27 mouse cellular contexts compared by ENCODE assay signal in the genomic region with DNA sequence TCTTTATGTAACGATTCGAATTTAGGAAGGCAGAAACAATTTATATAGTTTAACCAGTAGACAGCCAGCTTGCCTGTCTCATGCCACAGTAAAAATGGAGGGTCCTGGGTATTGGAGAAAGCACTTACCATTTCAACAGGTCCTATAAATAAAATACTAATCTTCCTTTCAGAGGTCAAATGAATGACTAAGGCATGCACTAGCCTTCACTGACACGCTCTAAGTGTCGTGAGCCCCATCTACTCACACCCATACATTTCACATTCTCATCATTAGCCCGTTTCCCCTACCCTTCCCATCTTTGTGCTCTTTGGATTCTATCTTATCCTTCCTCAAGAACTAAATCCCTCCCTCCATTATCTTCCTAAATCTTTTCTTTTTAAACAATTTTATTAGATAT. TPM values are rescaled to one million over a fixed set of nuclear protein-coding genes. Genes with fewer than 3 reads are reported as not detected.
DNase-seq lines count a peak whose midpoint lies in the region; ATAC-seq and TF ChIP-seq lines count a peak whose summit lies in the region.
"Had no signal": no experiment of that assay in that cellular context is flagged by ENCODE, and none has a peak within 500 bp of the region (broad histone marks: within the 10 kb centered on the region; RNA-seq: fewer than 3 reads in every experiment).

No protein-coding gene starts in this region.

- TF ChIP-seq EP300 in CH12.LX (IDR thresholded peaks at IDR 0.05; ENCODE audit: low read length) = no peak

- WGBS in heart, embryonic 12.5 days = 60% methylated on average over 5 of the region's 5 CpGs
- WGBS in heart, embryonic 15.5 days = 50% methylated on average over 5 of the region's 5 CpGs

- H3K36me3 ChIP-seq in heart, embryonic 12.5 days = peaks cover 30% of the 10 kb centered on the region
- no peaks in the 10 kb centered on the region for H3K36me3 ChIP-seq in heart, embryonic 15.5 days
- peaks cover 0 to 74% of the 10 kb centered on the region in 2 experiments for H3K36me3 ChIP-seq in CH12.LX (replicated peaks in 1 of 2; ENCODE audit: control insufficient read depth in 1 of 2, insufficient read depth in 1 of 2, low read length in 1 of 2)
- H3K36me3 ChIP-seq: forebrain, embryonic 12.5 days; forebrain, embryonic 15.5 days had no signal

- peaks cover 74% of the 10 kb centered on the region for H3K4me1 ChIP-seq in heart, embryonic 12.5 days (replicated peaks)
- H3K4me1 ChIP-seq in heart, embryonic 15.5 days (replicated peaks) = peaks cover 67% of the 10 kb centered on the region
- peaks cover 9 to 27% of the 10 kb centered on the region in 2 experiments for H3K4me1 ChIP-seq in CH12.LX (ENCODE audit: control insufficient read depth in 1 of 2, insufficient read depth in 2 of 2)

- H3K79me2 ChIP-seq in CH12.LX (replicated peaks; ENCODE audit: control insufficient read depth, extremely low read depth, insufficient read depth, poor library complexity, severe bottlenecking) = peaks cover 10% of the 10 kb centered on the region

- no peak for TF ChIP-seq RAD21 in CH12.LX (IDR thresholded peaks at IDR 0.05; ENCODE audit: low read depth, low read length)

- no peak overlapping the region for H3K9ac ChIP-seq in heart, embryonic 12.5 days
- no peak overlapping the region for H3K9ac ChIP-seq in heart, embryonic 15.5 days
- H3K9ac ChIP-seq in CH12.LX (ENCODE audit: insufficient read depth, low read depth) = no peak overlapping the region
- H3K9ac ChIP-seq: embryonic facial prominence, embryonic 13.5 days; forebrain, embryonic 12.5 days; forebrain, embryonic 15.5 days; hindbrain, embryonic 14.5 days had no signal

- no peak for ATAC-seq in heart, embryonic 12.5 days (ENCODE audit: insufficient number of reproducible peaks, low FRiP score)
- peak; percentile 62; the same call in 1 of the 2 replicates for ATAC-seq in heart, embryonic 15.5 days (replicated peaks; ENCODE audit: insufficient number of reproducible peaks, insufficient read depth, low FRiP score, low read depth)
- ATAC-seq: activated CD4-positive, CD25-positive, alpha-beta regulatory T cell, adult 4 months; CD4-positive, CD25-positive, alpha-beta regulatory T cell, adult 4 months; forebrain, embryonic 15.5 days; hindbrain, postnatal 0 days; inflammation-experienced regulatory T-cells, adult 6 months; intestine, embryonic 16.5 days had no signal

- no peak for TF ChIP-seq CTCF in CH12.LX (conservative IDR thresholded peaks at IDR 0.05 in 1 of 2, IDR thresholded peaks at IDR 0.05 in 1 of 2; ENCODE audit: low read depth in 2 of 2, low read length in 2 of 2)

- 0 out of 2 replicates have a peak overlapping the region, but pooled peaks have one; percentile 45 for H3K27ac ChIP-seq in heart, embryonic 12.5 days (ENCODE audit: poor library complexity, severe bottlenecking)
- peak overlapping the region; percentile 76 for H3K27ac ChIP-seq in heart, embryonic 15.5 days
- H3K27ac ChIP-seq in CH12.LX (ENCODE audit: insufficient read depth, low read depth) = no peak overlapping the region
- H3K27ac ChIP-seq: embryonic facial prominence, embryonic 10.5 days; embryonic facial prominence, embryonic 13.5 days; forebrain, embryonic 12.5 days; forebrain, embryonic 15.5 days; hindbrain, embryonic 14.5 days; hindbrain, postnatal 0 days had no signal

- H3K4me2 ChIP-seq in heart, embryonic 12.5 days = 0 out of 2 replicates have a peak overlapping the region, but pooled peaks have one; percentile 2
- H3K4me2 ChIP-seq in heart, embryonic 15.5 days = peak overlapping the region; percentile 31; the same call in 1 of the 2 replicates
- no peak overlapping the region for H3K4me2 ChIP-seq in CH12.LX (ENCODE audit: insufficient read depth, low read depth, poor library complexity, severe bottlenecking)
- H3K4me2 ChIP-seq: embryonic facial prominence, embryonic 13.5 days; forebrain, embryonic 12.5 days; forebrain, embryonic 15.5 days; hindbrain, embryonic 14.5 days had no signal

- no peaks in the 10 kb centered on the region for H3K27me3 ChIP-seq in heart, embryonic 12.5 days (replicated peaks)
- H3K27me3 ChIP-seq in heart, embryonic 15.5 days = no peaks in the 10 kb centered on the region
- no peaks in the 10 kb centered on the region for H3K27me3 ChIP-seq in CH12.LX (replicated peaks)
- H3K27me3 ChIP-seq: embryonic facial prominence, embryonic 13.5 days; forebrain, embryonic 12.5 days; forebrain, embryonic 15.5 days had no signal

- H3K4me3 ChIP-seq in heart, embryonic 12.5 days = no peak overlapping the region
- no peak overlapping the region for H3K4me3 ChIP-seq in heart, embryonic 15.5 days
- H3K4me3 ChIP-seq in CH12.LX (replicated peaks in 1 of 3; ENCODE audit: low read depth in 2 of 3, low read length in 2 of 3, poor library complexity in 1 of 3) = no peak overlapping the region
- H3K4me3 ChIP-seq: embryonic facial prominence, embryonic 10.5 days; embryonic facial prominence, embryonic 13.5 days; erythroblast, embryonic 14.5 days; forebrain, embryonic 12.5 days; forebrain, embryonic 15.5 days had no signal

- dilution Hi-C loops in CH12.LX (cut with MboI; ENCODE audit: extremely low pct_ligation_motif_present, extremely low pct_unique_long_range_greater_than_20kb, low sequenced_read_pairs) = no loop called here

- in situ Hi-C loops in CH12.LX (cut with MboI; ENCODE audit: low pct_ligation_motif_present, low pct_unique_long_range_greater_than_20kb, low sequenced_read_pairs) = no loop called here

- intact Hi-C loops in heart, postnatal 10 days (cut with DNase I) = no loop called here

- no peak for DNase-seq in heart, postnatal 4 days
- DNase-seq in heart, postnatal 10 days = no peak
- DNase-seq in CH12.LX (ENCODE audit: extremely low read depth) = no peak
- DNase-seq in urinary bladder, postnatal 36 days (ENCODE audit: low spot score in 2 of 2) = no peak
- DNase-seq: adrenal gland, adult 8-10 months; adrenal gland, postnatal 25 days; cerebellum, adult 11-12 months; cerebellum, adult 8-10 months; cerebellum, postnatal 10 days; cerebellum, postnatal 36 days; embryo, embryonic 11 days; gastrocnemius, postnatal 25 days; kidney, adult 18-20 months; kidney, adult 9 months had no signal

- no peak for TF ChIP-seq POLR2A in CH12.LX (IDR thresholded peaks at IDR 0.05; ENCODE audit: low read depth, low read length)

- H3K9me3 ChIP-seq in heart, embryonic 12.5 days (replicated peaks) = no peaks in the 10 kb centered on the region
- no peaks in the 10 kb centered on the region for H3K9me3 ChIP-seq in heart, embryonic 15.5 days (replicated peaks)
- no peaks in the 10 kb centered on the region for H3K9me3 ChIP-seq in CH12.LX (replicated peaks; ENCODE audit: low read length)
- H3K9me3 ChIP-seq: embryonic facial prominence, embryonic 10.5 days; embryonic facial prominence, embryonic 13.5 days; forebrain, embryonic 12.5 days; forebrain, embryonic 15.5 days had no signal

TF ChIP-seq in CH12.LX, 34 proteins besides CTCF, POLR2A, EP300 and RAD21:
- TF ChIP-seq MXI1 (IDR thresholded peaks at IDR 0.05; ENCODE audit: low read depth, low read length) = no peak
- 0 out of 2 replicates have a peak, but pooled peaks have one; percentile 2 for TF ChIP-seq POLR2AphosphoS2 (IDR thresholded peaks at IDR 0.05; ENCODE audit: low read depth, low read length)

RNA-seq across cellular contexts. Expression of a gene that starts 6.5 kb away (rescaled TPM):
- 690 and 731 TPM in 2 replicates for polyA plus RNA-seq in heart, embryonic 12.5 days (2016; fragmentation: Nextera tagmentation; extraction: Ambion mirVana)
- total RNA-seq in heart, postnatal 4 days (2021) = 100 to 1,000 TPM; 229 to 235 TPM
- polyA plus RNA-seq in heart, embryonic 15.5 days (2015; fragmentation: Nextera tagmentation; extraction: Ambion mirVana) = 733 and 988 TPM in 2 replicates
- 100 to 1,000 TPM; 205 to 214 TPM for total RNA-seq in heart, postnatal 10 days (2021)
- total RNA-seq in CH12.LX (2012; rRNA removed) (208 and 419 TPM in 2 replicates), CH12.LX (2014; rRNA removed) (358 and 369 TPM in 2 replicates)
- 172 and 204 TPM in 2 replicates for polyA plus RNA-seq in CH12.LX (2012; ENCODE audit: insufficient read length, low read depth)

RNA-seq across cellular contexts. Expression of a gene that starts 6.6 kb away (rescaled TPM):
- 86.9 and 89.7 TPM in 2 replicates for polyA plus RNA-seq in heart, embryonic 12.5 days (2016; fragmentation: Nextera tagmentation; extraction: Ambion mirVana)
- total RNA-seq in heart, postnatal 4 days (2021) = 10 to 100 TPM; 57.1 to 59.1 TPM
- 64.5 and 90.8 TPM in 2 replicates for polyA plus RNA-seq in heart, embryonic 15.5 days (2015; fragmentation: Nextera tagmentation; extraction: Ambion mirVana)
- 10 to 100 TPM; 41.8 to 42.6 TPM for total RNA-seq in heart, postnatal 10 days (2021)
- total RNA-seq in CH12.LX (2012; rRNA removed) = 274 and 280 TPM in 2 replicates
- 545 and 591 TPM in 2 replicates for total RNA-seq in CH12.LX (2014; rRNA removed)
- 188 and 214 TPM in 2 replicates for polyA plus RNA-seq in CH12.LX (2012; ENCODE audit: insufficient read length, low read depth)

RNA-seq across cellular contexts. Expression of a gene that starts 23.9 kb away (rescaled TPM):
- polyA plus RNA-seq in heart, embryonic 12.5 days (2016; fragmentation: Nextera tagmentation; extraction: Ambion mirVana) = 6.2 and 6.3 TPM in 2 replicates
- 1 to 10 TPM; 5.9 to 6.1 TPM for total RNA-seq in heart, postnatal 4 days (2021)
- 6.0 and 6.8 TPM in 2 replicates for polyA plus RNA-seq in heart, embryonic 15.5 days (2015; fragmentation: Nextera tagmentation; extraction: Ambion mirVana)
- total RNA-seq in heart, postnatal 10 days (2021) = 1 to 10 TPM; 4.4 to 5.6 TPM
- total RNA-seq in CH12.LX (2012; rRNA removed) = 5.9 and 8.4 TPM in 2 replicates
- 7.4 and 8.0 TPM in 2 replicates for total RNA-seq in CH12.LX (2014; rRNA removed)
- 5.4 and 6.2 TPM in 2 replicates for polyA plus RNA-seq in CH12.LX (2012; ENCODE audit: insufficient read length, low read depth)

Comparison
In these comparisons a context has a peak if more than half of its experiments do, and no peak if none do; other contexts are left out.
1. RNA of a gene that starts 6.6 kb away (total RNA-seq): 274 to 591 TPM in CH12.LX; 57.1 to 59.1 TPM in heart, postnatal 4 days and 41.8 to 42.6 TPM in heart, postnatal 10 days; every median in the first group is over 4 times any median in the second.